Mouse (Mus musculus) embryonic stem cell, embryonic (primary cell): ENCODE measurements around the gene Mybbp1a.

Experiments
- CTCF ChIA-PET, 4 experiments: fragments of 300-600 bp in 2 of 4; fragments of 350-600 bp in 2 of 4; sonication (Branson Sonifier 250); formaldehyde crosslinking; loops; one replicate each; lab custom pipeline; 2022; ENCODE audit warnings: inconsistent platforms in 2 of 4; lab: Charles Lee
- POLR2A ChIA-PET, 4 experiments: fragments of 300-600 bp in 2 of 4; fragments of 350-600 bp in 2 of 4; sonication (Branson Sonifier 250); formaldehyde crosslinking; loops; one replicate each; lab custom pipeline; 2022; ENCODE audit warnings: antibody characterized with exemption in 4 of 4, inconsistent platforms in 1 of 4; lab: Charles Lee

The Mybbp1a gene

DNA sequence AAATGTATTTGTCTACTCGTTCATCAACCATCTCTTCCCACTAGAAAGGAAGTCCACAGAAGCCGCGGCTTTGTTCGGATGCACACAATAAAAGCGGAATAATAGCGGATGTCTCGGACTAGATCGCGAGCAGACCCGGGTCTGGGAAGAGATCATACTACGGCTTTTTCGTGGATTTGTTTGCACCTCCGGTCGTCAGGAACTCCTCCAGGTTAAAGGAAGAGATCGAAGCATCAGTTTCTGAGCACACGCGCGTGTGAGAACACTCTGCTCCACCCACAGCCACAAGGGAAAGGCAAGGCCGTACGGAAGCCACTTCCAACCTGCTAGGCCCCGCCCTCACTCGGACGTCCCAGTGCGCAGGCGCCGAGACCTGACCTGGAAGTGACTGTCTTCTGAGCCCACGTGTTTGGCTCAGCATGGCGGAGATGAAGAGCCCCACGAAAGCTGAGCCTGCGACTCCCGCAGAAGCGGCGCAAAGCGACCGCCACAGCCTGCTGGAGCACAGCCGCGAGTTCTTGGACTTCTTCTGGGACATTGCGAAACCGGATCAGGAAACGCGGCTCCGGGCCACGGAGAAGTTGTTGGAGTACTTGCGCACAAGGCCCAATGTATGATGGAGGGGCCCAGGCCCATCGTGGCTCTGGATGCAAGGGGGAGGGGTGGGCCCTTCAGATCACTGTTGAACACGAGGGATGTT lies at the start of gene Mybbp1a:
Gene Mybbp1a, plus strand, starts transcription at position 391 of the 700 bp plus-strand sequence.
- POLR2A ChIA-PET: interaction anchor here (0.5 to 6.5 kb wide), 13 partner anchors 9 to 232 kb away, joined by 3 to 80 read pairs (median 3); partner anchors contain the start of gene Smtnl2 (in 1 of the 4)
- CTCF ChIA-PET: interaction anchor here in 1 of 4 experiments (1.5 kb wide), 1 partner anchor 99 kb away, joined by 4 read pairs; no protein-coding TSS in a partner anchor

DNA sequence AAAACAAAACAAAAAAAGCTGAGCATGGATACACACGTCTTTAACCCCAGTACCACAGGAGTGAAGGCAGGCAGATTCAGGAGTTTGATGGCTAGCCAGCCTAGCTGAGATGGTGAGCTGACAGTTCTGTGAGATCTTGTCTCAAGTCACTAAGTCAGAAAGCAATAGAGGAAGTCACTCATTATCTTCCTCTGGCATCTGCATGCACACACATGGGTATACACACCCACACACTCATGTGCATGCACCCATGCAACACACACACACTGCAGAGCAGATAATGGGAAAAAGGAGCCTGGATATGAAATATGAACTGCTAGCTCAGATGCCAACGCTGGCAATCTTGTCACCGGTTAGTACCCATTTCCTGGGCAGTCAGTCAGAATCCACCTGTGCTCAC lies 47.9 kb upstream of the Mybbp1a start:
- POLR2A ChIA-PET: interaction anchor here in 3 of 4 experiments (0.7 to 1.6 kb wide), 6 partner anchors 8 to 61 kb away, joined by 3 to 5 read pairs (median 4); partner anchors contain the start of gene Smtnl2 (in 1 of the 3)

DNA sequence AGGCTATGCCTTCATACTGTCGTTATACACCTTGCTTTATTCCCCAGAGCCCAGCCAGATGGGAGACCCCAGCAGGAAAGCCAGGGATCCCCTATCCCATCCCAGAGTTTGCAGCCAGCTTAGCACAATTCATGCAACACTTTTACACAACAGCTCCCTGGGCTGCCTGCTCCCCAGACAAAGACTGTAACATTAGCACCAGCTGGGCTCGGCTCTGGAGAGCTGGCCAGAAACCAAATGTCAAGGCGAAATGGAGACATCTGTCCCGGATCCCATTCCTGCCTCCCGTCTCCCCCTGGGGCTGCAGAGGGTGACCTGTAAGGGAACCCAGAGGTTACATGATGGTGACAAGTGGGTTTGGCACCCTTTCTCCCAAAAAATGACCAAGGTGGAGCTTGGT lies 47.5 kb upstream of the Mybbp1a start:
- POLR2A ChIA-PET: interaction anchor here in 3 of 4 experiments (0.6 to 1.6 kb wide), 9 partner anchors 8 to 37 kb away, joined by 3 to 5 read pairs (median 4); partner anchors contain the start of gene Smtnl2 (in 1 of the 3)
- CTCF ChIA-PET: interaction anchor here in 2 of 4 experiments (0.6 to 1.7 kb wide), 3 partner anchors 16 to 51 kb away, joined by 3 to 4 read pairs (median 3); no protein-coding TSS in a partner anchor

More for the DNA sequence above, 47.9 kb upstream of the Mybbp1a start:
- CTCF ChIA-PET: interaction anchor here in 2 of 4 experiments (0.6 kb wide), 2 partner anchors 16 to 137 kb away, joined by 3 read pairs; no protein-coding TSS in a partner anchor

DNA sequence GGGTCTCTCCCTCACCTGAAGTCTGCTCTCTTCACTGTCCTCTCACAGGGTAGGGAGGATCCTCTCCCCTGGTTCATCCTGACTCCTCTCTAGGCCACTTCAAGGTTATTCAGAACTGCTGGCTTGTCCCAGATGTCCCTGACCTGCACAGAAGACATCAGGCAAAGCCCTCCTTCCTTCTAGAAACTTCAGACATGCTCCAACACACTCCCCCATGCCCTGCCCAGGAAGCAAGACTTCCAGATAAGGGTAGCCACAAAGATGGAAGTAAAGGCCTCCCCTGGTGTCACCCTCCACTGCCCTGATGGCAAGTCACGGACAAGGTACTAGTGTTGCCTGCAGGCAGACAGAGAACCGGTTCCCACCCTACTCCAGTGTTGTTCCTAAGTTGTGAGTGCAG lies 46.5 kb upstream of the Mybbp1a start:
- ChIA-PET POLR2A (interaction anchor here in 3 of 4 experiments (0.7 to 1.6 kb wide), 9 partner anchors 7 to 393 kb away, joined by 3 to 5 read pairs (median 4); partner anchors contain the start of gene Smtnl2 (in 1 of the 3)), CTCF (interaction anchor here in 3 of 4 experiments (0.6 to 1.7 kb wide), 4 partner anchors 35 to 342 kb away, joined by 3 to 6 read pairs (median 4); no protein-coding TSS in a partner anchor)

DNA sequence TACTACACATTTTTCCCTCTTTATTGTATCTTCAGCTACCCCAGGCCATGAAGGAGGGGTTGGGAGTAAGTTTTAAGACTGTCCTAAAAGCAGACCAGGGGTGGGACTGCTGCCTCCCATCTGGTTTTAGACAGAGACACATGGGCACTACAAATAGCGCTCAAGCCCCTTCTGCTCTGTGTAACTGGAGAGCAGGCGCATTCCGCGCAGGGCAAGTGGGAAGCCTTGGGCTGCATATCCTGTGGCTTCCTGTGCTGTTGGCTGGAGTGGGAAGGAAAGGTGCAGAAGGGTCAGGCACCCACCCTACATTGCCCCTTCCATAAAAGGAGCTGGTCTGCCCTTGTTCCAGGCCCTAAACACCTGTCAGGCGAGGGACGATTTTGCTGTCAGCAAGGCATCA lies 45.5 kb upstream of the Mybbp1a start:
- CTCF ChIA-PET: interaction anchor here in 2 of 4 experiments (0.5 to 0.6 kb wide), 3 partner anchors 16 to 529 kb away, joined by 3 to 4 read pairs (median 3); partner anchors contain the start of gene Smtnl2 (in 1 of the 2)
- POLR2A ChIA-PET: interaction anchor here in 2 of 4 experiments (0.9 to 2.5 kb wide), 9 partner anchors 11 to 37 kb away, joined by 3 to 8 read pairs (median 4); partner anchors contain the start of gene Smtnl2 (in 1 of the 2)

DNA sequence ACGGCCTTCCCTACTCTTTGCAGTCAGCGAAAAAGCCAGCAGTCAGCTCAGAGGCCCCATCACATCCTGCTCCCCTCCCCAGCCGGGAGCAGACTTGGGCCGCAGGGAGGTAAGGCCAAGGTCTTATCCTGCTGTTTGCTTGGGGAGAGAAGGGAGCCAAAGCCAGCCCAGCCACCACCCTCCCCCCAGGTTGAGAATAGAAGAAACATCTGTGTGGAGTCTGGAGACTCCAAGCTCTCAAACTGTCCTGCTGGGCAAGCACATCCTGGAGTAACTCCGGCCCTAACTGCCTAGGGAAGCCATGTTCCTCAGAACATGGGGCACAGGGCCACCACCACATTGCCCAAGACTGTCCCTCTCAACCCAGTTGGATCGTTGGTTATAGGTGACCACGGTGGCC lies 44.5 kb upstream of the Mybbp1a start:
- ChIA-PET POLR2A (interaction anchor here in 3 of 4 experiments (0.7 to 2.5 kb wide), 11 partner anchors 8 to 109 kb away, joined by 3 to 8 read pairs (median 4); no protein-coding TSS in a partner anchor), CTCF (no interaction called here)

DNA sequence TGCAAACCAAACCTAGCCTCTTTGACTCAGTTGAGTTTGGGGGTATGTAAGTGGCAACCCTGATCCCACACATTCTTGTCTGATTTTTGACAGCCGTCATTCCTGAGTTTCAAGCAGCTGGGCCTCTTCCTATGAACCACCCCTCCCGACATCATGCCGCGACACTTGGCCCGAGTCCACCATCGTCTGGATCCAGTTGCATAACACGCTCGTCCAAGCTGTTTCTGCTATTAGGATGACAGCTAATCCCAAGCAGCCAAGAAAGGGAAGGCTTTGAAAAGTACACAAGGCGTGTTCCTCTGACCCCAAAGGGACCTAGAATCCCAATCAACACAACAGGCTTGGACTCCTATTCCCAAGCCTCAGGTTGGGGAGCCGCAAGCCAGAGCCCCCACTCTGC lies 44.1 kb upstream of the Mybbp1a start:
- ChIA-PET POLR2A (interaction anchor here in 3 of 4 experiments (0.7 to 2.5 kb wide), 6 partner anchors 9 to 110 kb away, joined by 3 to 8 read pairs (median 4); no protein-coding TSS in a partner anchor), CTCF (interaction anchor here in 2 of 4 experiments (0.5 to 1.2 kb wide), 2 partner anchors 28 to 263 kb away, joined by 3 read pairs; no protein-coding TSS in a partner anchor)

DNA sequence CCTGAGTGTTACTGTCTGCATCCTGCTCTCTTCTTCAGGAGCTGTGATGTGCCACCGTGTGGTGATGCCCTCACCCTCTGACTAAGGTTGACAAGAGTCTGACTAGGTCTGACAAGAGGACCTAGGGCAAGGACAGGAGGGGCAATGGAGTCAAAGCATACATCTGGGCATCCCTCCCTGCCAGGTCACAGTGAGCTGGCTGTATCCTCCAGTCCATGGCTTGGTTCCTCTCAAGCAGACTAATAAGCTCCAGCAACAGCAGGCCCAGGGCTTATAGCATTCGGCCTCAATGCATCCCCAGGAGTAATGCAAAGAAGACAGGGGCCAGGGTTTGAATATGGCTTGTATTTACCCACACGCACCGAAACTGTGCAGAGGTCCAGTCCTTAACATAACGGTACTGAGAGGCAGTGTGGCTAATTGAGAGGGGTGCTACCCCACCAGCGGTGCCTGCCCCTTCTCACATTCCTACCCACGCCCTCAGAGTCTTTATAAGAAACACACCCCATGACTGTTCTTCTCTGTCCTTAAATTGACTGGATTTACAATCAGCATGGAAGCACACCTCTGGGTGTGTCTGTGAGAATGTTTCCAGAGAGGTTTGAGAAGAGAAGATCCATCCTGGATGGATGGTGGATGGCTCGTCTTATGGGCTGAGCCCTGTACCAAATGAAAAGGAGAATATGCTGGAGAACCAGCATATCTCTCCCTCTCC lies 43.2 kb upstream of the Mybbp1a start:
- CTCF ChIA-PET: interaction anchor here in 2 of 4 experiments (0.5 to 1.2 kb wide), 2 partner anchors 27 to 262 kb away, joined by 3 read pairs; no protein-coding TSS in a partner anchor
- POLR2A ChIA-PET: interaction anchor here in 2 of 4 experiments (0.9 to 2.5 kb wide), 3 partner anchors 13 to 41 kb away, joined by 3 to 8 read pairs (median 4); partner anchors contain the start of gene Smtnl2 (in 1 of the 2)

DNA sequence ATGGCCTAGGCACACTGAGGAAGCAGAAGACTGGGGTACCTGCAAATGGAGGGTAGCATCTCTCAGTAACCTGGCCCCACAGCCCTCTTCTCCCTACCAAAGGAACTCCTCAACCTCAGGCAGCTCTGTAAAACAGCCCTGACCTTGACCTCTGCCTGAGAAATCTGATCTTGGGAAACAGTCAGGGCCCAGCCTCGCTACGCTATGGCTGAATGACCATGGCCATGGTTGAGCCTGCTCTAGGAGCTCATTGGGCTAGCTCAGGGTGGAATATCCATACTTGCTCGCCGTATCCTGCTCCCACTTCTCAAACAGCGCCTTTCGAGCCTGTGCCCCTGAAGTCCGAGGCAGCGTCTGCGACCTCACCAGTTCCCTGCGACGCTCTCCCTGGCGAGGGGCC lies 40.1 kb upstream of the Mybbp1a start:
- ChIA-PET POLR2A (interaction anchor here (0.5 to 4.6 kb wide), 30 partner anchors 8 to 137 kb away, joined by 3 to 45 read pairs (median 4); partner anchors contain the start of genes Smtnl2 (in 3 of the 4) and Tekt1 (in 1 of the 4)), CTCF (interaction anchor here in 3 of 4 experiments (0.6 to 2.4 kb wide), 9 partner anchors 10 to 221 kb away, joined by 3 to 7 read pairs (median 3); partner anchors contain the start of gene Smtnl2 (in 2 of the 3))

DNA sequence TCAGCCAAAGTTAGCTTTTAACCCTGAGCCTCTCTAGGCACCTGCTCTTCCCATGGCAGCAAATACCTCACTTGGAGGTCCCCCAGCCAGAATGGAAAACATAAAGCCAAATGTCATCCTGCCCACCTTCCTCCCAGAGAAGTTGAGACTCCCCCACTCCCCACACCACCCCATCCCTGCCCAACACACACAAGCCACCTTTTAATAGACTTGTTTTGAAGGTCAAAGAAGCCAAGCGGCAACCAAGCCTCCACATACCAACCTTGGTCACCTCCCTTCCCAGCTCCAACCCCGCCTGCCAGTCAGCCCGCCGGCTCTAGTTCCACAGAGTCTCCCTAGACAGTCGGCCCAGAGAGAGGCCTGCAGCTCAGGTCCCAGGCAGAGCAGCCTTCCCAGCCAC lies 39.1 kb upstream of the Mybbp1a start:
- ChIA-PET POLR2A (interaction anchor here in 3 of 4 experiments (0.8 to 4.6 kb wide), 30 partner anchors 8 to 136 kb away, joined by 3 to 45 read pairs (median 4); partner anchors contain the start of genes Smtnl2 (in 3 of the 3), Ggt6 (in 1 of the 3) and Tekt1 (in 1 of the 3)), CTCF (interaction anchor here in 3 of 4 experiments (0.8 to 2.4 kb wide), 5 partner anchors 9 to 60 kb away, joined by 3 to 7 read pairs (median 3); partner anchors contain the start of gene Smtnl2 (in 1 of the 3))

DNA sequence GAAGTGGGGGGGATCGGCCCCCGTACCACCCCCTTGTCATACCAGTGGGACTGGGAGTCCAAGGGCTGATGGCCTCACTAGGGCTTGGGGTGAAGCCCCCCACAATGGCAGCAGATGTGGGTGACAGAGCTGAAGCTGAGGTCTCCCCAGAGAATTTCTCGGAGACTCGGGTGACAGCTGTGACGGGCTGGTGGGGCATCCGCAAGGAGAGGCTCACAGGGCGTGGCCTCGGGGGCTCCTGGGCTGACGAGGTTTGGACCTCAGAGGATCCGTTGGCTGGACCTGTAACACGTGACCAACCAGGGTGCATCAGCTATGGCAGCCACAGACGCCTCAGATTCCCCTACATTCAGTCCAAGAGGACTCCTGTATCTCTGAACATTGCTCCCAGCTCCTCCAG lies 38.2 kb upstream of the Mybbp1a start:
- POLR2A ChIA-PET: interaction anchor here in 3 of 4 experiments (0.5 to 4.6 kb wide), 11 partner anchors 7 to 164 kb away, joined by 3 to 45 read pairs (median 4); partner anchors contain the start of gene Smtnl2 (in 2 of the 3)

DNA sequence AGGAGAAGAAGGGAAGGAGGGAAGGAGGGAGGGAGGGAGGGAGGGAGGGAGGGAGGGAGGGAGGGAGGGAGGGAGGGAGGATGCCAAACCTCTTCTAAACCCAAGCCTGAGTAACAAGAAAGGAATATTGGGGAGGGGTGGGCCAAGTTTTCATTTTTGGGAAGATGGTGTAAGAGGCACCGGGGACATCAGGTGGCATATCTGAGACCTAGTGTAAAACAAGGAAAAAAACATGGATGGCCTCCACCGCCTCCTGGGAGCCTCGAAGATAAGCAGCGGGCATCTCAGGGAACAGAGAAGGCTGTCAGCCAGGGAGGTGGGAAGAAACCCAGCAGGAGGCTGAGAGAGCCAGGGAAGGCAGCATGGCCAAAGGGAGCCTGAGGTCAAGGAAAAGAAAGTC lies 35.6 kb upstream of the Mybbp1a start:
- ChIA-PET CTCF (no interaction called here), POLR2A (no interaction called here)

More for the DNA sequence above, 38.2 kb upstream of the Mybbp1a start:
- CTCF ChIA-PET: interaction anchor here in 1 of 4 experiments (1.1 kb wide), 1 partner anchor 26 kb away, joined by 4 read pairs; no protein-coding TSS in a partner anchor

DNA sequence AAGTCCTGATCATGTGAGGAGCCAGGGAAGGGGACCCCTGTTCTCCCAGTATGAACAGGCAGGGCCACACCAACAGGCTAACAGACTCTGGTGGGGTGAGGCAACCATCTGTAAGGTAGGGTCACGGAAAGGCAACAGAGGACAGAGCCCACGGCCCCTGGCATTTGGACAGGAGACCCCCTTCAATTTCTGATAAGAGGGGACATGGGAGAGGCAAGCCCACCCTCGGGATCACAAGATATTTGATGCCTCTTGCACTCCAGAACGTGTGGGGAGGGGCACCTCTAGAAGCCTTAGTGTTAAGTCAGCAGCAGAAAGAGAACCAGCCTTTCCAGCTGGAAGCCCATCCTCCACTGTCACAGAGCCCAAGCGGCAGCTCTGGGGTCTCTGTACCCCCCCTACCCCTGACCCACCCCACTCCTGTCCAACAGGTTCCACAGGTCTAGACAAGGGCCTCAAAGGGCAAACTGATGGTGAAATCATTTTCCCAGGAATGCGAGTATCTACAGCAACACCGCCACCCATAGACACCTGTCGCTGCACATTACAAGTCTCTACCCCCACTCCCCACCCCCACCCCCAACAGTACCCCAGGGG lies 35.0 kb upstream of the Mybbp1a start:
- POLR2A ChIA-PET: interaction anchor here in 1 of 4 experiments (1.8 kb wide), 1 partner anchor 58 kb away, joined by 6 read pairs; no protein-coding TSS in a partner anchor
- CTCF ChIA-PET: no interaction called here

DNA sequence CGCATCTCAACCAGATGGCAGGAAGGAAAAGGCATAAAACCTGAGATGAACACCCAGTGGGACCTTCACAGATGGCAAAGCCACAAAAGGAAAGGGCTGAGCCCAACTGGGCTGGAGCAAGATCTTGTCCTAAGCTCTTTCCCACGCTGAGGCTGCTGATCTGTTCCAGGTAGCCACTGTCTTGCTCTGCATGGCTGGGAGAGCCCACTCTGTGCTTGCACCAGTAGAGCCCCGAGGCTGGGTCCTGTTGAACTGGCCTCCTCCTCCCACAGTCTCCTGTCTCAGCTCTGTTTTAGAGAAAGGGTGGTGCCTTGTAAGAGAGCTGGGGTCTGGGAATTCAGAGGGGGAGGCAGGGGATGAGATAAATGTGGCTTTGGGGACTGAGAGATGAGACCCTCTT lies 34.1 kb upstream of the Mybbp1a start:
- POLR2A ChIA-PET: interaction anchor here (0.7 to 2.7 kb wide), 14 partner anchors 9 to 64 kb away, joined by 3 to 13 read pairs (median 4); partner anchors contain the start of gene Tekt1 (in 1 of the 4)

DNA sequence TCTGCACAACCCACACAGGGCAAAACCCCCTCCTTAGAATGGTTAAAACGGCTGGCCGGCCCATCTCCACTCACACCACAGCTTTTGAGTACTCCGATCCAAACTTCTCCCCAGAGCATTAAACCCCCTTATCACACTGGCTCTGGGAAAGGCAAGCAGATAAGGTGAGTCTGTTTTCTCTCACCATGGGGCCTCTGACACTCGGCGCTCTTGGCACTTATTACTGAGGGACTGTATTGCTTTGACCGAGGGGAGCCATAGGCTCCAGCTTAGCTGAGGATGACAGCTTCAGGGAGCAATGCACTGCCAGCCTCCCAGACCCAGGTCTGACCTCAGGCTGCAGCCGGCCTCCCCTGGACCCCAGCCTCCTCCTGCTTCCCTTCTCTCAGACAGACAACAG lies 33.6 kb upstream of the Mybbp1a start:
- POLR2A ChIA-PET: interaction anchor here (0.7 to 4.6 kb wide), 19 partner anchors 6 to 64 kb away, joined by 3 to 45 read pairs (median 5); partner anchors contain the start of gene Tekt1 (in 1 of the 4)
- CTCF ChIA-PET: interaction anchor here in 2 of 4 experiments (0.5 to 1.4 kb wide), 4 partner anchors 11 to 132 kb away, joined by 3 to 4 read pairs (median 4); no protein-coding TSS in a partner anchor

More for the DNA sequence above, 34.1 kb upstream of the Mybbp1a start:
- CTCF ChIA-PET: interaction anchor here in 1 of 4 experiments (1.4 kb wide), 1 partner anchor 63 kb away, joined by 4 read pairs; no protein-coding TSS in a partner anchor

DNA sequence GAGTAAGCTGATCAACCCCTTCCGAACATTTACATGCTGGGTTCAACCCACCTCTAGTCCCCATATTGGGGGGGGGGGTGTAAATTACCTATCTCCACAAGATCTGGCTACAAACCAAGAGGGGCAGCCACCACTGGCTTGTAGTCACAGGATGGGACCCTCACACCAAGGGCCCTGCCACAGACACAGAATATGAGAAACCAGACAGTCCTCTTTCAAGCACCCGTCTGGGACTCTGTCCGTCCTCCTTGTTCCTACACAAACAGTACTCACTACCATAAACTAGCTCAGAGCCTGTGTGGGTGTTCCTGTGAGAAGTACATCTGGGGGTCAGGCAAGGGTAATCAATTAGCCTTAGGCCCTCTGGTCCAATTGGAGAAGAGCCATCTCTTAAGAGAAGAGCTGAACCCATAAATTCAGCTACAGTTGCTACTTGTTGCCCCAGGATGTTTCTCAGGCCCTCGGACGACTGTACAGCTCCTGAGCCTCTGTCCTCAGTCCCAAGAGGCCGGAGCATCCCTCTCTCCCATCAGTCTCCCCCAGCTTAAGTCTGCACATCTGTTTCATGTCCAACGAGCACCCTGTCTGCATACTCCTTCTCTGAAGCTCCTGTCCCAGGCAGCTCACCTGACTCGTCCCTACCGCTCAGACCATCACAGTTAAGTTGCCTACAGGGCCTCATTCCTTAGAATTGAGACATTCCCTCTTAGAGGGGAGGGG lies 32.5 kb upstream of the Mybbp1a start:
- ChIA-PET POLR2A (interaction anchor here (0.6 to 4.6 kb wide), 23 partner anchors 8 to 67 kb away, joined by 3 to 45 read pairs (median 4); no protein-coding TSS in a partner anchor), CTCF (interaction anchor here in 2 of 4 experiments (0.6 to 3.5 kb wide), 8 partner anchors 10 to 151 kb away, joined by 3 to 27 read pairs (median 4); no protein-coding TSS in a partner anchor)
